Mouse (Mus musculus) urinary bladder, adult 18-20 months (tissue): ENCODE results near the gene Coro2b.

ENCODE experiments used
- DNase-seq, 2 experiments: peaks; one replicate each; pipeline ENCODE4 v3.0.0; 2022; ENCODE audit warnings: low spot score in 2 of 2, mixed read lengths in 2 of 2

Gene Coro2b

GRCm38 (mm10) chr9:62438085-62438754 is 98.6 kb downstream of the Coro2b start:
- DNase-seq, result no peak

- DNase-seq, result no peak
These were observed 99.4 kb downstream of the Coro2b start for GRCm38 (mm10) chr9:62437446-62437845.

GRCm38 (mm10) chr9:62435613-62436318 is 101.1 kb downstream of the Coro2b start:
- DNase-seq, result peak; percentile 53 to 64

GRCm38 (mm10) chr9:62432261-62433060 is 104.4 kb downstream of the Coro2b start:
- no peak for DNase-seq

- no peak for DNase-seq
These were observed 106.1 kb downstream of the Coro2b start for GRCm38 (mm10) chr9:62430741-62431140.

- DNase-seq, result peak in 1 of 2 experiments; percentile 43
These were observed 109.8 kb downstream of the Coro2b start for GRCm38 (mm10) chr9:62427010-62427409.

- no peak for DNase-seq
These were observed 110.3 kb downstream of the Coro2b start for GRCm38 (mm10) chr9:62426531-62426930.

- no peak for DNase-seq
These were observed 110.8 kb downstream of the Coro2b start for GRCm38 (mm10) chr9:62426021-62426420.

- no peak for DNase-seq
These were observed 111.6 kb downstream of the Coro2b start for GRCm38 (mm10) chr9:62425265-62425664.

- DNase-seq, result no peak
These were observed 113.0 kb downstream of the Coro2b start for GRCm38 (mm10) chr9:62423871-62424270.

- DNase-seq, result no peak
These were observed 113.9 kb downstream of the Coro2b start for GRCm38 (mm10) chr9:62422926-62423325.

- no peak for DNase-seq
These were observed 114.9 kb downstream of the Coro2b start for GRCm38 (mm10) chr9:62421911-62422310.

- peak; percentile 92 for DNase-seq
These were observed 115.8 kb downstream of the Coro2b start for GRCm38 (mm10) chr9:62421027-62421426.

GRCm38 (mm10) chr9:62420261-62420917 is 116.5 kb downstream of the Coro2b start:
- DNase-seq, result no peak

- no peak for DNase-seq
These were observed 118.1 kb downstream of the Coro2b start for GRCm38 (mm10) chr9:62418742-62419141.

GRCm38 (mm10) chr9:62407357-62408146 is 129.3 kb downstream of the Coro2b start:
- no peak for DNase-seq

- DNase-seq, result no peak
These were observed 130.3 kb downstream of the Coro2b start for GRCm38 (mm10) chr9:62406423-62407013.

GRCm38 (mm10) chr9:62401589-62401988 is 135.3 kb downstream of the Coro2b start:
- no peak for DNase-seq

- DNase-seq, result no peak
These were observed 136.2 kb downstream of the Coro2b start for GRCm38 (mm10) chr9:62400531-62401170.

GRCm38 (mm10) chr9:62394163-62394562 is 142.7 kb downstream of the Coro2b start:
- no peak for DNase-seq
